Mouse (Mus musculus) fibroblast of lung, adult 2 months (primary cell): ENCODE measurements at regions not wholly inside any gene's neighbourhood (a gene's known extent, or its start where the extent isn't known, plus 50 kb on each side); places are given as distances from the start of the nearest gene placed in this dataset.

Experiments
- DNase-seq: peaks from one replicate; pipeline ENCODE4 v3.0.0-alpha.2; 2011; ENCODE audit warnings: low read depth

DNA sequence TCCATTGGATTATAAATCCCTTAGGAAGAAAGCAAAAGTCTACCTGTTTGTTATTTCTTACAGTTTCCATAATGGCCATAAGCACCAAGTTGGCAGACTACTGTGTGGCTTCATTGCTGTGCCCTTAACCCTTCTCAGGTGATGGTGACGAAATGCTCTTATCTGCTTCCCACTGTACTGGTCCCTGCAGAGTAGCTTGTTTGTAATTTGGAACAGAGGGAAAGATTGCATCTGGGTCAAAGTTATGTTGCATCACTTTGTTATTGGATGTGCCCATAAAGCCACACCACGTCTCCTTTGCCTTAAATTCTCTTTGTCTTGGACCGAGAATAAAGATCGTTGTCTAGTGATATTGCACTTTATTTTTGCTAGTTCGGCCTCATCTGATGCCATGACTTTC is 615.9 kb downstream of the Nfib start:
- no peak for DNase-seq

DNA sequence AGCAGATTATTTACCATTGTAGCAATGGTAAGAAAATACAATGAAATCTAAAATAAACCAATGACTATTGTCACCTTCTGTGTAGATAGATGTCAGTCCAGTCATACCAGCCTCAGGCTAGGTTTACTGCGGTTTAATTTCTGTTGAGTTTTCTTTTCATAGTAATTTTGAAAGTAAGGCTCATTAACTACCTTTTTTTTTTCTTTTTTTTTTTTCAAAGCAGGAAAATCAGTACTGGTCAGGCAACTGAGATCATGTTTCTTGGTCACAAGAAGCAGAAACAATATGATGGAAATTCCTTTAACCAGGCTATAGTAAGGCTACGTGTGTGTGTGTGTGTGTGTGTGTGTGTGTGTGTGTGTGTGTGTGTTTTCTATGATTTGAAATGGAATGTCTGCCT is 622.0 kb downstream of the Nfib start:
- DNase-seq, result no peak

DNA sequence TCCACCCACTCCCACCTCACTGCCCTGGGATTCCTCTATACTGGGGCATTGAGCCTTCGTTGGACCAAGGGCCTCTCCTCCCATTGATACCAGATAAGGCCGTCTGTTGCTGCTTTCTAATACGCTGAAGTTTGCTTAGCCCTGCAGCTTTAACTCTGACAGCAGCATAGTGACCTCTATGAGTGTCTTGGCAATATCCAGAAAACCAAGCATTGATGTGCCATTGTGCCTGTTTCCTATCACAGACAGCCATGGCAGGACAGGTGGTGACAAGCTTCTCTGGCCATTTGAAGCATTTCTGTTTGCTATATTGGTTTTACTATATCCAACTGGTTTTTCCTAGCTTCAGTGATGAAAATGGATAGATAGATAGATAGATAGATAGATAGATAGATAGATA is 625.4 kb upstream of the Mpdz start:
- DNase-seq, result no peak

DNA sequence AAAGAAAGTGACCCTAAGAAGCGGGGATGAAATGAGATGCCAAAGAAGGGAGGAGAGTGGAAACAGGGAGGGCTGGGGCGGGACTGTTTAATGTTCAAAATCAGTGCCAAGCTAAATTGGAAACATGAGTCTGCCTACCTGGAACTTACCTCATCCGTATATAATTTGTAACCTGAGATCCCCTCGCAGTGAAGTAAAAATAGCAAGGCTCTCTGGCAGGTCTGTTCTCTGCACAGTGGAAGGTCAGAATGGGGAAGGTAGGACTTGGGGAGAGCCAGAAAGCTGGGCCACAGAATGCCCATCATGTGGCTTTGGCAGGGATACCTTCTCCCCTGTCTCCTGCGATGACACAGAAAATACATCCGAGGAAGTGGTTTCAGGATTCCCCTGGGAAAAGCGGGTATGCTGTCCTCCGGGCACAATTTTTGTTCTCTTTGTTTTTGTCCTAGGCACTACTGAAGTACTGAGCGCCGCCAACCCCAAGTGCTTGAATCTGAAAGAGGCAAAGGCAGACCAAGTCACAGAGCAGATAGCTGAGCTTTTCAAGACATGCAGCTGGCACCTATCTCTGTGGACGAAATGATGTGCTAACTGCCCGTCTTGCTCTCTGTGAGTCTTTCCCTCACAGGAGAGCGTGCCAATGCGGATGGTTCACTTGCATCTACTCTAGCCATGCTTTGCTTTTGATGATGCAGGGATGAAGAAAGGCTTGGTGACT is 623.2 kb upstream of the Mpdz start:
- no peak for DNase-seq

DNA sequence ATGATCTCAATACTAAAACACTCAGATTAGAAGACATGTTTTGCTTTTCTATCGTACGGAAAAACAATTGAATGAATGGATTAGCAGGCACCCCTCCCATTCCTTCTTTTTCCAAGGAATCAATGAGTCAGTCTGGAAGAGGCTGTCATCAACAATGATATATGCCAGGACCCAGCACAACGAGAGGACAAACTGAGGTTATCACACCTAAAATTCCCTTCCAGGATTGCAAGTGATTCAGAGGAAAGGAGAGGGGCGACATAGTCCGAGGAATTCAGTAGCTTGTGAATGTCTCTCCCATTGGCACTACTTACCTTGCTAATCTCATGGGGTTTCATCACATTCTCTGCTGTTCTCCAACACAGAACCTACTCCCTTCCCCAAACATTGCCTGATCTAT is 620.1 kb upstream of the Mpdz start:
- DNase-seq, result no peak

DNA sequence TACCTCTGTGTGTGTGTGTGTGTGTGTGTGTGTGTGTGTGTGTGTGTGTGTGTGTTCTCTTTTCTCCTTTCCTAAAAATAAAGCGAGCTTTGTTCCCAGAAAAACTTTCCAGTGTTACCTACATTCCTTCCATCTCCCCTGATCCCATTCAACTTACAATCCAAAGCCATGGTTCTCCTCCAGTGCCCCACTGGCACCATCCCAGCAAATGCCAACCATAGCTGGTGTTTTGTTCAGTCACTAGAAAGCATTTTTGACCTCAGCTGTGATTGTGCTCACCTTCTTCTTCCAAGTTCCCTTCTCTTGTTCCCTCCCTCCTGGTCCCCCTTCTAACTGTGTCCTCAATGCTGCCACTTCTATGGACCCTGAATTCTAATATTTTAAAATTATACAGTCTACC is 614.1 kb upstream of the Mpdz start:
- DNase-seq, result no peak

DNA sequence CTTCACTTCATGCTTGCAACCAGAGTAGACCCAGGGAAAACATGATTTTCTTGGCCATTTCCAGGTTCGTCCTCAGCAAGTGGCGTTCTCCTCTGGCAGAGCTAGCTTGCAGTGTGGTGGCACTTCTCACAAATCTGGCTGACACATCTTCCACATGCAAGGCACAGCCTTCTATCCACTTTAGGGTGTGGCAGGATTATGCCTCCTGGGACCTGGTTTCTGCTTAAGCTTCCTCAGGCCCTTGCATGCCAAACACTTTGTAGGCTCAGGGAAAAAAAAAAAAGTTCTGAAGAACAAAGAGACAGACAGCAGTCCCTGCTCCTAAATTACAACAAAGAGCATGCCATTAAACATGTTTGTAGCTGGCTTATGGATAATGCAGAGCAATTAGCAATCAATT is 605.6 kb upstream of the Mpdz start:
- DNase-seq, result no peak

DNA sequence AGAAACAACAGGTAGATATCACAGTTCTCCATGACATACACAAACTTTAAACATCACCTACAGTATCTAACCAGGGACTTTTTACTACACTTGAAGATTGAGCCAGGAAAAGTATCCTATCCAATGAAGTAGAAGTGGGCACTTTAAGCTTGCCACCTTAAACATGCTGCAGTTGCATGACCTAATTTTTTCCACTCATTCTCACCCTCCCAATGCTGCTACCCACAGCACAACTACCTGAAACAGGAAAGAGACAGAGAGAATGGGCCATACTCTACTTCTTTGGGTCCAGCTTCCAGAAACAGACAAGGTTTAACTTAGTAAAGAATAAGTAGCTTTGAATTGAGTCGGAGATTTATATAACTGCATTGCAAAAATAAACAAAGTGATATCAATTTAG is 594.9 kb upstream of the Mpdz start:
- DNase-seq, result no peak

DNA sequence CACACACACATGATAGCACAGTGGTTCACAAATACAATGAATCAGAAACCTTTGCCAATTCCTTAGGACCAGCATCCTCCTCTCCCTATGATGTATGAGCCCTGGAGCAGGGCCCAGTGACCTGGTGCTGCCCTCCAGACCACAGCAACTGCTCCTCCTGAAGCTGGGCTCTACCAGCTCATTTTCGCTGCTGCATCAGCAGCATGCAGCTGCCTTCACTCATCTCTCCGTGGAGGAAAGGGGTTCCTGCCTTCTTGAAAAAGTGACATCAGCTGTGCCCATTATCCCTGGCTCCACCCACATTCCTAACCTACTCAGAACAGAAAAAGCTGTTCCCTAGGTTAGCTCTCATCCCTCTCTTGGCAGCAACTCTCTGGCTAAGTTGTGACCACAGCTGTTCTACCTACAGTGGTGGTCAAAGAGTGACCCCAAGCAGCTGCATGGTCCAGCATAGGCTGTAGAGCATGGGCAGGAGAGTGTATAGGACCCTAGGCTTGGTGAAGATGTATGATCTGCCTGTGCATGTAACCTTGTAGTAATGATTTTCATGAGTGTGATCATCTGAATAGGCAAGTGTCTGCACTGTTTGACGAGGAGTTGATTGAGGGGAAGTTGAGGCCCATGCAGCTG is 592.6 kb upstream of the Mpdz start:
- peak; percentile 8 for DNase-seq

DNA sequence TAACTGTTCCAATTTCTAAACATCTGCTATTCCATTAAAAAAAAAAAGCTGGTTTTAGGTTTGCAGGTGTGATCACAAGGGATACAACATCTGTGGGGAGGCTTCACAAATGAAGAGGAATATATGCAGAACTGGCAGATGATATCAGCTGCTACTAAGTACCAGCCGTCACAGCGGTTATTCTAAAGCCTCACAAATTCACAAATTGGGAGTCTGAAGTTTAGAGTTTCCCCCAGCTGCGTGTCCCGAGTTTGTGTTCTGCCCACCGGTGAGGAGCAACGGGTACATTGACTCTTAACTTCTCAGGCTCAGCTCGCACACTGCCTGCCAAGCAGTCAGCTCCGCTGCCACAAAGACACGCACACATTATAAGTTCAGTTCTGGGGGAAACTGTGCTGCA is 586.6 kb upstream of the Mpdz start:
- DNase-seq, result no peak

DNA sequence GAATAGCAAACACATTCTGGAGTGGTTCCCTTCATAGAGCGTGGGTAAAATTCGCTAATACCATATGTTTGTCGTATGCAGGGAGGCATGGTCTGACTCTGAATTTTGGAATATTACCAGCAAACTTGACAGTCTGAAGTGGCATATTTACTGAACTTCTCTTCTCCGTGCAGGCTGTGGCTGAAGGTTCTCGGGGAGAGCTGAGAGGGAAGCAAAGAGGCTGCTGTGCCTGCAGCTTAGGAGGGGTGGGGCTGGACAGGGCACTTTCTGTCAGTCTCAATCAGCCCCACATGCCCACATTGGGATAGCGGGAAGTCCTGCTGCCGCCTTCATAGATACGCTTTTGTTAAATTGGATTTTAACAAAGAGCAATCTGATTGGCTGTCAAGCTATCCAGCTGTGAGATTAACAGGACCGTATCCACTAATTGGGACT is 584.8 kb upstream of the Mpdz start:
- no peak for DNase-seq

DNA sequence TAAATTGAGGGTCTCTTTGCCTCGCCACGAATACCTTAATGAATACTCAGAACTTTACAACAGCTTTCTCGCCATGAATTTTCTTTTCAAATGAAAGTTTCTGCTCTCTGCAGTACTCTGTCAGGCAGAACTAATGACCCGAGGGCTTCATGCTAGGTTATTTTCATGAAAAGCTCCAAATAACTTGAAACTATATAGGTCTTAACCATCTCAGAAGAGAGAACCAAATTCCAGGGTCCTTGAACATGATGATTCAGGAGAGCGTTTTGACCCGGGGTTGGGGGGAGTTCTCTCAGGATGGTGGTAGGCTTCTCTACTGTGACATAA is 558.8 kb upstream of the Mpdz start:
- no peak for DNase-seq

DNA sequence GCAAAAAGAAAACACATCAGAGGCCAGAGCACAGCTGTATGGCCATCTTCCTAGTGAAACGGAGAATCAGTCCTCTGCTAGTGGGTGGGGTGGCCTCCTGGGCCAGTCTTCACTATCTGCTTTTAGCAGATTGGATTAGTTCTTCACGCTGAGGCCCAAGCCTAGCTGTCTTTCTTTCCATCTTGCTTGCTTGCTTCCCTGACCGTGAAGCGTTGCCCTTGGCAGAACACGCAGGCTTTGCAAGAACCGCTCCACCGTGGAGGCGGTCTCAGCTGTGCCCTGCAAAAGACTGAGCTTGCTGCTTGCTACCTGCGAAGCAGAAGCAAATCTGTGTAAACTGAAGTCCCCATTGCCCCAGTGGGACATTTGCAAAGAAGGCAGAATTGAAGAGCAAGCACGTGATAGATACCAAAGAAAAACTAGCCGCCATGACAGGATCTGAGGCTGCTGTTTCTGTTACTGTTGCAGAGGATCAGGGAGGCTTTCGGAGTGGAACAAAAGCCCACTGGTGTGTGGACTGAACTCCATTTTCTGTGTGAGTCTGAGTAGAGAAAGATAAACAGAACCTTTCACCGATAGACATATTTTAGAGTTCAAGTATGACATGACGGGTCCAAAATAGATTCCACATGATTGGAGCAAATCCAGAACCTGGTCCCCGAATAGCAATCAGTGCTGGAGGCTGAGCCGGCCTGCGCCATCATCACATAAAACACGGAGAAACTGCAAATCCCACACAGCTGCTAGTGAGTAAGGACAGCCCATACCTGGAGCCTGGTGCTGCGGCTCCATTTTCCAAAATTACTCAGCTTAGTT is 558.2 kb upstream of the Mpdz start:
- DNase-seq, result no peak

DNA sequence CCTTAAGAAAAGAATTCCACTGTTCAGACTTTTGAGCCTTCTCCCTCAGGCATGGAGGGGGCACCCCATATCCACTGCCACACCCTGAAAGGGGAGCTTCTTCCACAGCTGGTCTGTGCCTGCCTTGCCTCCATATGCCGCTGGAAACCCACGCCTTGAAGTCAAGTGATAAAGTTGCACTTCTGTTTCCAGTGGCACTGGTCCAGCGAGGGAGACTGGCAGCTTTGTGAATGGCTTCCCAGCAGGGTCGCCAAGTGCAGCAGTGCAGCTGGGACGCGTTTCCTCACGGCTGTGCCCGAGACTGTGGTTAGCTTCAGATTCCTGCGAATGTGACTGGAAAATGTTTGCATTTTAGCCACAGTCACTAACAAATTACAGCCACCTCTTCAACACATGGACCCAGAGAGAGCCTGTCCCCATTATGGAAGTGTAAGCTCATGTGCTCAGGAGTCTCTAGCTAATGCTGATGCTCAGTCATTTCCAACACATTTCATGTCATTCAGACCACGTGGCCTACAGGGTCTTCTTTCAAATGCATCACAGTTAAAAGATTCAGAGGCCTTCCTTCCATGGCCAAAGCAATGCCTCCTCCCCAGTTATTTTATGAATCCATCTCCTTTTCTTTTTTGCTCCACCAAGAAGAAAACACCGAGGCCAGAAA is 557.2 kb upstream of the Mpdz start:
- DNase-seq, result no peak

DNA sequence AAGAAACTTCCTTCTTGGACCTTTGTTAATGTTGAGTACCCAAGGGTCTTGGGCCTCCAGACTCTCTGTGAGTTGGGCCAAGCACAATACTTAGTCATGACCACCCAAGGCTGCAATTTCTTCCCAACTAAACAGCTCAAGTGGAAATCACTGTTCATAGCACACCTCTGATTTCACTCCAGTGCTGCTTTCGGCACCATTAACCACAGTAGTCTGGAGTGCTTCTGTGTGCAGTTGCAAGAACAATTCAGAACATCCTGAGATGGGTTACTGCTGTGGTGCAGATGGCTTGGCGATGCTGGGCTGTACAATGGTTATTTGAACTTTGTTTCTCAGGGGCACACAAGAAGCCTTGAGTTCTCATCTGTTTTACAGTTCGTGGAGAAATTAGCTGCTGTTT is 556.5 kb upstream of the Mpdz start:
- DNase-seq, result no peak

DNA sequence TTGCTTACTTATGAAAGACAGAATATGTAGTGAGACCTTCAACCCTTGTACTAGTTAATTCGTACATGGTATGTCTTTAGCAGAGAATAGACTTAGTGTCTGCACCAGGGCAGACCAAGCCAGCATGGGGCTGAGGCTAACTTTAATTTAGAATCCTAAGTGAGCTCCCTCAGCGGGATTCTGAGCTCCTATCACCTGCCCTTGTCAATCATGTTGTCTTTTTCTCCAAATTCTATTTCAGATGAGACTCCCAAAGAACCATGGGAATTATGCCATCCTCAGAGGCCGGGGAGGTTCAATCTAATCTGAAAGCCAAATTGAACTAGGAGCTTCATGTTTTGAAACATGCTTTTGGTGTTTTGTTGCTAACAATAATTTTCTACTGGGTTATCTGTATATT is 553.8 kb upstream of the Mpdz start:
- no peak for DNase-seq

DNA sequence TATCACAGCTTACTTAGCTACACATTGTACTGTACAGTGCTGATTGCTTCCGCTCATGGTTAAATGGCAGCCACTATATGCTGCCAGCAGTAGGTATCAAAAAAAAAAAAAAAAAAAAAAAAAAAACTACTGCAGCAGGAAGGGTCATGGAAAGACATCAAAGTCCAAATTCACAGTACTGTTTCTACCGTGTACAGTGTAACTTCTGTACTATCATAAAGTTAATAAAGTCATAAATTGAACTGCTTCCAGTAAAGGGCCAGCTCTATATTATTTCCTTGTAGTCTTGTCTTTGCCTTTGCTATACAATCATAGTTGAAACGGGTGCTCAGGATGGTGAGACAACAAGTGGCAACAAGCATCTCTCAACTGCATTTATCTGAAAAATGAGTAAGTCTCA is 552.6 kb upstream of the Mpdz start:
- DNase-seq, result no peak

DNA sequence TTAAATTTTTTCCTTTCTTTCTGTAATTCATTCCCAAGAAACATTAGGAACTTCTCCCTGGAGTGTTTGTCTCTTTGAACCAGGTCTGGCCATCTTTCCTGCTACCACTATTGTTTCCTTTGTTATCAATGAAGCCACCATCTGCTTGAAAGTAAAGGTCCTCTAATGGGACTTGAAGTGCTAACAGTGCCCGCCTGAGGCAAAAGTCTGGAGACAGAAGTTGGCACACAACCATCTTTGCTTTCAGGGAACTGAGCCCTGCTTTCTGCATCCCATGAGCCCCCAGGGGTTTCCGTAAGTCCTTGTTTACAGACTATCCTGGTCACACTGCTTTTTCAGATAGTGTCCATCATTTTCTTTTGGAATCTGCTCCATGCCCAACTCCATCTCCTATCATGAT is 546.2 kb upstream of the Mpdz start:
- no peak for DNase-seq

DNA sequence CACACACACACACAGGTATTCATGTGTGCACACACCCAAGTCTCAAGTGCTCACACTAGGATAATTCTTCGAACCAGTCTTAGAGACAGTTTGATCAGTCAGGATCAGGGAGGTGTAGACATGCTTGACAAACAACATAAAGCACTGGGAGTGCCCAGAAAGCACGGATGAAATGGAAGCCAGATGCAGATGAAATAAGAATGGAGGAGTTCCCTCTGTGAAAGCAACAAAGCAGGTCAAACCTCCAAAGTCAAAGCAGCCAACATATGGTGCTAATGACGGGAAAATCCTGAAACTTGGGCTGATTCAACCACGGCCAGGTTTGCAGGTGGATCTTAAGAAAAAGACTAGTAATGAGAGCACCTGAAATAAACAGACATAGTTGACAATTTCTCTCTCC is 544.0 kb upstream of the Mpdz start:
- DNase-seq, result no peak

DNA sequence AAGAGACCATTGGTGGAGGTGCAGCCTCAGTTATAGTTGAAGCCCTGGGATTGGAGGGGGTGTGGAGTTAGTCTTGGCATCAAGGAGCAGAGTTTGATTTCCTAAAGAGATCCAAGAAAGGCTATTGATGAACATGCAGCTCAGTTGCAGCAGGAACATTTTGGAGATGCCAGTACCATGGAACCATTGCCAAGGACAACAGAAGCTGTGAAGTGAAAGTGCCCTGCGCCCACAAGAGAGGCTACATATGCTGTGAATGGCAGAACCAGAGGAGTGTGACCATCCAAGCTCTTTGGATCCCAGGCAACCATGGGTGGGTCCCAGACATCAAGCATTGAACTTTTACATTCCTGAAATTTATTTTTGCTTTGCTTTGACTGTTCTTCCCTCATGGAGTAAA is 539.2 kb upstream of the Mpdz start:
- peak; percentile 51 for DNase-seq

DNA sequence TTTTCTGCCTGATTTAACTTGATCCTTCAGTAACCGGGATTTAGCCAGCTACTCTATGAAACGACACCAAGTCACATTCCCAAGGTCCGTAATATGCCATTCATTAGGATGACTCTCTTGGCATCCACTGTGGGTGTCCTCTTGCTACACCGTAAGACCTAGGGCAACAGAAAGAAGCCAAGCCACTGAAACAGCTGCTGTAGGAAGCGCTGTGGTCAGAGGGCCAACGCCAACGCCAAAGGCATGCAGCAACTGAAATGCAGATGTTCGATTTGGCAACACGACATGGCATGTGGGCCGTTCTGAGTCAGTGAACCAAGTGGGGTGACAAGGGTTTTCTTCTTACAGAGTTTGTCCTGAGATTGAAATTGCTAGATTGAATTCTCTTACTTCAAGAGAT is 527.9 kb upstream of the Mpdz start:
- peak; percentile 84 for DNase-seq

DNA sequence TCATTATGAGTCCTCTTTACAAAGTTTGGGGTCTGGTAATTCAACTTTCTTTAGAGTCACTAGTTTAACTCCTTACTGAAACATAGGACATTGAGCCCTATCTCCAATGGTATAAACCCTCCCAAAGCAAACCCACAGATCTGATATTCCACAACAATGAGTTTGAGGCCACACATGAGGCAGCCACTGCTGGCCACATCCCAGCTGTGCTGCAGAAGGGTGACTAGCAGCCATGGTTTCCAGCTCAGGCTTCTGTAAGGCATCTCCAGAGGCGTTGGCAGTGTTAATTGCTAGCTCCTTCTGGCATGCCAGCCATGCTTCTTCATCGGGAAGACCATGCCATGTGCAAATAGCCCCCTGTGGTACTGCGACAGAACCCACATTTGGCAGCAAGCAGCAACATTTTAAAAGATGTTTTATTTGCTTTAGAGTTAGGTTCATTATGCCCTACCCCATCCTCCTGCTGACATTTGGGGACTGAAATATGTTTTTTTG is 527.1 kb upstream of the Mpdz start:
- no peak for DNase-seq
